Mouse (Mus musculus): ENCODE measurements at regions not wholly inside any gene's neighbourhood (a gene's known extent, or its start where the extent isn't known, plus 50 kb on each side); places are given as distances from the start of the nearest gene placed in this dataset.
"Not testable (repeated sequence)": the region's sequence is repeated elsewhere in the genome, so short reads cannot be mapped to it uniquely, and the experiment has no call there.

- DNase-seq = peak; percentile 2 to 14
Observed at GRCm38 (mm10) chr6:61042667-61043523, 118.1 kb downstream of the Mmrn1 start.

GRCm38 (mm10) chr6:61043524-61044450, 119.0 kb downstream of the Mmrn1 start:
- no peak for DNase-seq

- not testable (repeated sequence) for DNase-seq
Observed at GRCm38 (mm10) chr6:61047667-61048066, 122.9 kb downstream of the Mmrn1 start.

- peak; percentile 14 to 20 for DNase-seq
Observed at GRCm38 (mm10) chr6:61063129-61063528, 117.0 kb upstream of the Ccser1 start.

- DNase-seq = no peak
Observed at GRCm38 (mm10) chr6:61065769-61066168, 114.4 kb upstream of the Ccser1 start.

GRCm38 (mm10) chr6:61066501-61067282, 113.4 kb upstream of the Ccser1 start:
- DNase-seq = no peak

- no peak for DNase-seq
Observed at GRCm38 (mm10) chr6:61067355-61068116, 112.6 kb upstream of the Ccser1 start.

- no peak for DNase-seq
Observed at GRCm38 (mm10) chr6:61068117-61068489, 112.0 kb upstream of the Ccser1 start.

GRCm38 (mm10) chr6:61073267-61073666, 106.9 kb upstream of the Ccser1 start:
- no peak for DNase-seq

GRCm38 (mm10) chr6:61073794-61074193, 106.3 kb upstream of the Ccser1 start:
- DNase-seq = peak; percentile 47 to 59

- DNase-seq = no peak
Observed at GRCm38 (mm10) chr6:61074700-61075099, 105.4 kb upstream of the Ccser1 start.

GRCm38 (mm10) chr6:61078559-61078958, 101.6 kb upstream of the Ccser1 start:
- no peak for DNase-seq

- DNase-seq = no peak
Observed at GRCm38 (mm10) chr6:61080661-61081060, 99.5 kb upstream of the Ccser1 start.

- DNase-seq = no peak
Observed at GRCm38 (mm10) chr6:61083346-61083745, 96.8 kb upstream of the Ccser1 start.

GRCm38 (mm10) chr6:61099348-61099981, 80.7 kb upstream of the Ccser1 start:
- DNase-seq = no peak

GRCm38 (mm10) chr6:61099982-61100365, 80.2 kb upstream of the Ccser1 start:
- no peak for DNase-seq

GRCm38 (mm10) chr6:61101972-61102371, 78.2 kb upstream of the Ccser1 start:
- no peak for DNase-seq

- DNase-seq = no peak
Observed at GRCm38 (mm10) chr6:61103459-61104234, 76.5 kb upstream of the Ccser1 start.

- no peak for DNase-seq
Observed at GRCm38 (mm10) chr6:61115250-61115649, 64.9 kb upstream of the Ccser1 start.

GRCm38 (mm10) chr6:61119590-61119989, 60.5 kb upstream of the Ccser1 start:
- no peak for DNase-seq

- no peak for DNase-seq
Observed at GRCm38 (mm10) chr6:61125431-61125830, 54.7 kb upstream of the Ccser1 start.

All from cerebellum, postnatal 36 days (tissue).